Mouse (Mus musculus) CH12.LX (cell line): Measurements from ENCODE around the gene Gm28047. TPM values are rescaled to one million over a fixed set of nuclear protein-coding genes. Genes with fewer than 3 reads are reported as not detected.

Source experiments
- DNase-seq: peaks from one replicate; pipeline ENCODE4 v3.0.0-alpha.2; 2013; ENCODE audit errors: extremely low read depth
- H3K27ac ChIP-seq: 2 replicates; pipeline ENCODE4 v1.5.1; 2012; ENCODE audit warnings: low read depth, mild to moderate bottlenecking, control low read depth, moderate library complexity; ENCODE audit not compliant: insufficient read depth
- H3K27me3 ChIP-seq: replicated peaks from 2 replicates; pipeline ENCODE3; 2012; ENCODE audit warnings: inconsistent platforms
- H3K36me3 ChIP-seq, 2 experiments: replicated peaks in 1 of 2; 2 replicates each; pipeline versions ENCODE3 to v1.6.1; 2012; ENCODE audit warnings: inconsistent platforms in 1 of 2, low read length in 1 of 2, mild to moderate bottlenecking in 1 of 2, mixed read lengths in 1 of 2, moderate library complexity in 1 of 2; ENCODE audit not compliant: control insufficient read depth in 1 of 2, insufficient read depth in 1 of 2
- H3K4me1 ChIP-seq, 2 experiments: 2 replicates each; pipeline ENCODE4 v1.6.1; 2012; ENCODE audit warnings: inconsistent platforms in 1 of 2, moderate library complexity in 1 of 2; ENCODE audit not compliant: insufficient read depth in 2 of 2, control insufficient read depth in 1 of 2
- H3K4me2 ChIP-seq: 2 replicates; pipeline ENCODE4 v1.6.1; 2012; ENCODE audit warnings: low read depth, mild to moderate bottlenecking, control low read depth; ENCODE audit not compliant: poor library complexity, insufficient read depth, severe bottlenecking
- H3K4me3 ChIP-seq, 3 experiments: fragments of 150-350 bp in 1 of 3; sonication (generic) in 1 of 3; replicated peaks in 1 of 3; 2 replicates each; pipeline versions ENCODE3 to v1.5.1; 2011 to 2012; ENCODE audit warnings: low read depth in 2 of 3, low read length in 2 of 3, mild to moderate bottlenecking in 2 of 3, moderate library complexity in 2 of 3, control low read depth in 1 of 3, improper control_type of control experiment in 1 of 3, inconsistent platforms in 1 of 3, mixed read lengths in 1 of 3; ENCODE audit not compliant: poor library complexity in 1 of 3
- H3K79me2 ChIP-seq: replicated peaks from 2 replicates; pipeline ENCODE4 v1.6.1; 2012; ENCODE audit warnings: mild to moderate bottlenecking, moderate library complexity; ENCODE audit not compliant: control insufficient read depth, poor library complexity, insufficient read depth, severe bottlenecking; ENCODE audit errors: extremely low read depth
- H3K9ac ChIP-seq: 2 replicates; pipeline ENCODE4 v1.6.1; 2012; ENCODE audit warnings: low read depth, mild to moderate bottlenecking, control low read depth, moderate library complexity; ENCODE audit not compliant: insufficient read depth
- H3K9me3 ChIP-seq: replicated peaks from 2 replicates; pipeline ENCODE3; 2012; ENCODE audit warnings: low read length, inconsistent platforms, mixed read lengths
- CHD1 ChIP-seq: IDR thresholded peaks from 2 replicates; pipeline ENCODE4 v1.6.1; 2012; ENCODE audit warnings: low read depth, low read length, improper control_type of control experiment, inconsistent platforms
- CTCF ChIP-seq, 2 experiments: IDR thresholded peaks in 1 of 2; conservative IDR thresholded peaks in 1 of 2; 2 replicates each; pipeline ENCODE4 v1.5.1; 2011 to 2012; ENCODE audit warnings: low read depth in 2 of 2, low read length in 2 of 2, improper control_type of control experiment in 1 of 2, inconsistent platforms in 1 of 2, mild to moderate bottlenecking in 1 of 2, moderate library complexity in 1 of 2
- E2F4 ChIP-seq: IDR thresholded peaks from 2 replicates; pipeline ENCODE4 v1.6.1; 2011; ENCODE audit warnings: low read depth, low read length, improper control_type of control experiment; ENCODE audit not compliant: insufficient replicate concordance
- ELF1 ChIP-seq: IDR thresholded peaks from 2 replicates; pipeline ENCODE4 v1.6.1; 2014; ENCODE audit warnings: low read depth, mild to moderate bottlenecking, inconsistent platforms, low read length, improper control_type of control experiment
- ETS1 ChIP-seq: conservative IDR thresholded peaks from 2 replicates; pipeline ENCODE4 v1.6.1; 2012; ENCODE audit warnings: low read depth, mild to moderate bottlenecking, inconsistent platforms, low read length, improper control_type of control experiment, moderate library complexity
- HCFC1 ChIP-seq: IDR thresholded peaks from 2 replicates; pipeline ENCODE4 v1.6.1; 2012; ENCODE audit warnings: low read depth, mild to moderate bottlenecking, inconsistent platforms, low read length, improper control_type of control experiment
- MAFK ChIP-seq: IDR thresholded peaks from 2 replicates; pipeline ENCODE4 v1.6.1; 2011; ENCODE audit warnings: low read length, improper control_type of control experiment; ENCODE audit not compliant: insufficient replicate concordance
- MAX ChIP-seq: IDR thresholded peaks from 2 replicates; pipeline ENCODE4 v1.6.1; 2011; ENCODE audit warnings: low read length, improper control_type of control experiment
- MAZ ChIP-seq: IDR thresholded peaks from 2 replicates; pipeline ENCODE4 v1.6.1; 2012; ENCODE audit warnings: low read depth, mild to moderate bottlenecking, inconsistent platforms, low read length, improper control_type of control experiment, moderate library complexity
- MXI1 ChIP-seq: IDR thresholded peaks from 2 replicates; pipeline ENCODE4 v1.6.1; 2011; ENCODE audit warnings: mild to moderate bottlenecking, low read depth, low read length, improper control_type of control experiment
- MYC ChIP-seq: IDR thresholded peaks from 2 replicates; pipeline ENCODE4 v1.6.1; 2011; ENCODE audit warnings: low read depth, mild to moderate bottlenecking, improper control_type of control experiment, low read length
- POLR2A ChIP-seq: IDR thresholded peaks from 2 replicates; pipeline ENCODE4 v1.6.1; 2011; ENCODE audit warnings: low read depth, mild to moderate bottlenecking, improper control_type of control experiment, low read length
- POLR2AphosphoS2 ChIP-seq: IDR thresholded peaks from 2 replicates; pipeline ENCODE4 v1.6.1; 2011; ENCODE audit warnings: low read depth, low read length, improper control_type of control experiment
- RCOR1 ChIP-seq: conservative IDR thresholded peaks from 2 replicates; pipeline ENCODE4 v1.6.1; 2012; ENCODE audit warnings: low read depth, mild to moderate bottlenecking, inconsistent platforms, low read length, improper control_type of control experiment
- SIN3A ChIP-seq: IDR thresholded peaks from 2 replicates; pipeline ENCODE4 v1.6.1; 2012; ENCODE audit warnings: low read length, improper control_type of control experiment, inconsistent platforms
- TBP ChIP-seq: conservative IDR thresholded peaks from 2 replicates; pipeline ENCODE4 v1.6.1; 2011; ENCODE audit warnings: low read depth, low read length, improper control_type of control experiment
- TCF12 ChIP-seq: IDR thresholded peaks from 2 replicates; pipeline ENCODE4 v1.6.1; 2014; ENCODE audit warnings: low read depth, mild to moderate bottlenecking, inconsistent platforms, low read length, improper control_type of control experiment
- UBTF ChIP-seq: IDR thresholded peaks from 2 replicates; pipeline ENCODE4 v1.6.1; 2012; ENCODE audit warnings: low read depth, mild to moderate bottlenecking, inconsistent platforms, low read length, improper control_type of control experiment, moderate library complexity
- ZC3H11A ChIP-seq: IDR thresholded peaks from 2 replicates; pipeline ENCODE4 v1.6.1; 2012; ENCODE audit warnings: low read depth, mild to moderate bottlenecking, inconsistent platforms, low read length, improper control_type of control experiment
- ZKSCAN1 ChIP-seq: IDR thresholded peaks from 2 replicates; pipeline ENCODE4 v1.6.1; 2012; ENCODE audit warnings: low read depth, inconsistent platforms, low read length, improper control_type of control experiment, borderline replicate concordance
- dilution Hi-C: fragments of 300-500 bp; cut with MboI; formaldehyde crosslinking; loops from 2 replicates; pipeline ENCODE4 v1.14.3; 2020; ENCODE audit warnings: low sequenced_read_pairs; ENCODE audit not compliant: extremely low pct_unique_long_range_greater_than_20kb, extremely low pct_ligation_motif_present
- in situ Hi-C: fragments of 300-500 bp; cut with MboI; formaldehyde crosslinking; loops from 3 replicates; pipeline ENCODE4 v1.14.3; 2019; ENCODE audit warnings: low sequenced_read_pairs, low pct_ligation_motif_present, low pct_unique_long_range_greater_than_20kb, mixed read lengths
- polyA plus RNA-seq: library from polyadenylated mRNA; unstranded; fragments of >175 nt; gene quantifications from 2 replicates; pipeline ENCODE4 v1.2.1, GENCODE M21; 2012; ENCODE audit warnings: low read depth; ENCODE audit not compliant: insufficient read length
- total RNA-seq, 2 experiments: library from RNA; depleted of rRNA; stranded (reverse); fragments of 300-350 nt in 1 of 2; fragments of >200 nt in 1 of 2; gene quantifications; 2 replicates each; pipeline ENCODE4 v1.2.3; 2012 to 2014

Gene Gm28047
- total and polyA plus RNA-seq, 3 experiments, result not detected

DNA sequence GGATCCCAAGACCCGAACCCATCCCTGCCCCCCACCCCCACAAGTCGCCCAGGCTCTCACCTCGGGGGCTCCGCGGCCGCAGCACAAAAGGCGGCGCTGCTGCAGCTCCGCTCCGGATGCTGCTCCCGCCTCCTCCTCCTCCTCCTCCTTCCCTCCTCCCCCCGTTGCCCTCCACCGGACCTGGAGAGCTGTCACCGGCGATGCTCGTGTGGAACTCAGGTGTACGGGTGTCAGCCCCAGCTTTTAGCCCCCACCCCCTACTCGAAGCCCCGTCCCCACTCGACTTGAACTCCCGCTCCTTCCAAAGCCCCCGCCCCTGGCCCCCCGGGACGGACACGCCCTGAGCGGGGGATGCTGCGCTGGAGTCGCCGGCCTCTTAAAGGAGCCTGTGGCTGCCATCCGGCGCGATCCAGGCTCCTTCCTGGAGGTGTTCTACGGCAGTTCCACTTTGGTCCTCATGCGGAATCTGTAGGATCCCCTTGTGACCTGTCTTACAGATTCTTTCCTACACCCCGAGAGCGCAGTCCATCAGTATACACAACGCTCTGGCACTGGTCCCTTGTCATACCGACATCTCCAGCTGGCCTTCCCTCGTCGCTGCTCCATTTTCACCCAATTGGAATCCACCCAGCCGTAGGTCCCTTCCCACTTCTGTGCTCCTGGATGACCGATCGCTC is 108.0 kb downstream of the Gm28047 start, which contains the start of gene Map3k12:
Gene Map3k12 (minus strand): TSS at position 337 of the 677 bp plus-strand sequence.
- TF ChIP-seq TCF12, result 0 out of 2 replicates have a peak, but pooled peaks have one; percentile 3
- no peak for TF ChIP-seq E2F4
- peak in 1 of 2 experiments; percentile 33; a peak in 2 of 4 replicates for TF ChIP-seq CTCF (conservative IDR thresholded peaks at IDR 0.05 in 1 of 2, IDR thresholded peaks at IDR 0.05 in 1 of 2; ENCODE audit: low read depth in 2 of 2, low read length in 2 of 2)
- 0 out of 2 replicates have a peak, but pooled peaks have one; percentile 19 for TF ChIP-seq MXI1
- no peak for TF ChIP-seq TBP
- no peak for TF ChIP-seq ZKSCAN1
- TF ChIP-seq MAFK, result no peak
- no peak for TF ChIP-seq CHD1
- TF ChIP-seq ETS1, result no peak
- 0 out of 2 replicates have a peak, but pooled peaks have one; percentile 73 for TF ChIP-seq UBTF
- TF ChIP-seq POLR2A, result peak; percentile 33; the same call in 1 of the 2 replicates
- TF ChIP-seq ZC3H11A, result no peak
- no peak for TF ChIP-seq ELF1
- TF ChIP-seq POLR2AphosphoS2, result no peak
- no peak for TF ChIP-seq MYC
- TF ChIP-seq HCFC1, result no peak; the same call in 1 of the 2 replicates
- TF ChIP-seq RCOR1, result no peak
- TF ChIP-seq SIN3A, result no peak; the same call in 1 of the 2 replicates
- 0 out of 2 replicates have a peak, but pooled peaks have one; percentile 48 for TF ChIP-seq MAZ
- Histone ChIP-seq H3K36me3 (peaks cover 10 to 18% of the 10 kb centered on the region in 2 experiments), H3K27ac (0 out of 2 replicates have a peak within 1 kb of the TSS, but pooled peaks have one; percentile 11), H3K27me3 (peaks cover 3% of the 10 kb centered on the region), H3K4me3 (peak within 1 kb of the TSS; percentile 61 to 75 (median 64)), H3K79me2 (peaks cover 6% of the 10 kb centered on the region), H3K9me3 (no peaks in the 10 kb centered on the region), H3K4me2 (peak within 1 kb of the TSS; percentile 71), H3K9ac (peak within 1 kb of the TSS; percentile 58), H3K4me1 (peaks cover 11 to 48% of the 10 kb centered on the region in 2 experiments)
- DNase-seq, result peak; percentile 57
- in situ Hi-C loops, result loop anchor here (5.0 kb wide), 1 partner anchor 50 kb away; no protein-coding TSS in a partner anchor
- dilution Hi-C loops, result no loop called here

DNA sequence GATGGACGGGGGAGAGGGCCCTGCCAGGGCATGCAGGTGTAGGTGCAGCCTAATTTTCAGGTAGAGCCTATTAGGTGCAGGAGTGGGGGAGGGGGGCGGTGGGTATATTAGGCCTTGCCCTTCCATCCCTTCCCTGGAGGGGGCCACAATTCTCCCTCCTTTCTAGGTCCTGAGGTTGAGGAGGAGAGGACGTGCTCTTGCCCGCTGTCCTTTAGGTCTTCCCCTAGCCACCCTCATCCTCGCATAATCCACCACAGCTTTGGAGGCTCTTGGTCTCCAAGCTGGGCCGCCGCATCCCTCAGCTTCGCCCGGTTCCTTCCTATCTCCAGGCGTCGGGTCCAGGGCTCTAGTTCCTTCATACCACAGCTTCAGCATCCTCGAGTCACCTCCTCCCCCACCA is 108.6 kb downstream of the Gm28047 start:
- H3K27me3 ChIP-seq, result peaks cover 3% of the 10 kb centered on the region
- peaks cover 6 to 12% of the 10 kb centered on the region in 2 experiments for H3K36me3 ChIP-seq
- H3K27ac ChIP-seq, result no peak overlapping the region
- peak overlapping the region; percentile 71 for H3K4me2 ChIP-seq
- H3K9ac ChIP-seq, result peak overlapping the region; percentile 58
- in situ Hi-C loops, result loop anchor here (5.0 kb wide), 1 partner anchor 49 kb away; no protein-coding TSS in a partner anchor
- peaks cover 6% of the 10 kb centered on the region for H3K79me2 ChIP-seq
- H3K4me1 ChIP-seq, result peaks cover 16 to 54% of the 10 kb centered on the region in 2 experiments
- no peak for DNase-seq
- 0 out of 2 replicates have a peak, but pooled peaks have one; percentile 25 for TF ChIP-seq MAX
- TF ChIP-seq MAFK, result no peak
- TF ChIP-seq, all 38 proteins: peak for 1
- dilution Hi-C loops, result no loop called here
- Histone ChIP-seq H3K9me3 (no peaks in the 10 kb centered on the region), H3K4me3 (peak overlapping the region; percentile 61 to 75 (median 64))
